Mouse (Mus musculus): ENCODE results near the gene Nrxn2.
A peak's percentile ranks its signal among the peaks of the same experiment; 100 is the strongest.

The Nrxn2 gene

DNA sequence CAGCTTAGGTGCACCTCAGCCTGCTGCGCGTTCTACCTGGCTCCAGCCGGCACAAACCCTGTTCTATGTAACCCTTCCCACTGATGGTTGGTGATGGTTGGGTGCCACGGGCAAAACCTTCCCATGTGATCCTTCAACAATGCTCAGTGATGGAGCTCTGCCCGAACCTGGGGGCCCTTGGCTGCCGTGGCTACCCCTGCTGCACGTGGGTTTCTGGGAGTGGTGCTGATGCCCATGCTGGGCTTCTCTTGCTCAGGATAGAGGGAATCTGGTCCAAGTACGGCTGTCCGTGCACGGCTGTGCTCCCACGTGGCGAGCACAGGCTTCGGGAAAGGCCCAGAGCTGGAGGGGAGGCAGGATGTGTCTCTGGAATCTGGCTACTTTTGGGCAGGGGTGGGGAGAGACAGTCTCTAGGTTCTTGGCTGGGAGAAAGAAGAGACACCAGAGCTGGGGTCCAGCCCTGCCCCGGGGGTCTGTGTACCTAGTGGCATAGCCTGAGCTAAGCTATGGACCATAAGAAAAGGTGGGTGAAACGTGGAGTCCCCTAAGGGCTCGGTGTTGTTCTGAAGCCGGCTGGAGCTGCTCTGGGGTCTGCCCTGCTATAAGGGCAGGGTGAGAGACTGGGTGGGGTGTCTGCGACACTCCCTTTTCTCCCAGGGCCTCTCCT, 76.1 kb downstream of the Nrxn2 start:
- DNase-seq (ENCODE audit: low spot score) = no peak

DNA sequence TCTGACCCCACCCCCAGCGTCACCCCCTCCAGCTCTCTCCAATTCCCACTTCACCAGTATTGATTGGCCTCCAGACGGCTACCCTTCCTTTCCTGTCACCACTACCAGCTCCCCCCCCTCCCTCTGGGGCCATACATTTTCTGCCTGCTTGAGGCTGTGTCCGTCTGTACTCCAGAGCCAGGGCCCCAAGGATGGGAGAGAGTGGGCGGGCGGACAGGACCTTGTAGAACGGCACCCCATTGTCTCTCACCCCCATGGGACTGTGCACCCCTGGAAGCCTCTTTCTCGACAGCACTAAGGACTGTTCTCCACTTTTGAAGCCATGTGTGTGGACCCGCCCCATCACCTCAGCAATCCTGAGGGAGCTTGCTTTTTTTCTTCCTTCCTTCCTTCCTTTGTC, 77.2 kb downstream of the Nrxn2 start:
- DNase-seq (ENCODE audit: low spot score) = no peak

DNA sequence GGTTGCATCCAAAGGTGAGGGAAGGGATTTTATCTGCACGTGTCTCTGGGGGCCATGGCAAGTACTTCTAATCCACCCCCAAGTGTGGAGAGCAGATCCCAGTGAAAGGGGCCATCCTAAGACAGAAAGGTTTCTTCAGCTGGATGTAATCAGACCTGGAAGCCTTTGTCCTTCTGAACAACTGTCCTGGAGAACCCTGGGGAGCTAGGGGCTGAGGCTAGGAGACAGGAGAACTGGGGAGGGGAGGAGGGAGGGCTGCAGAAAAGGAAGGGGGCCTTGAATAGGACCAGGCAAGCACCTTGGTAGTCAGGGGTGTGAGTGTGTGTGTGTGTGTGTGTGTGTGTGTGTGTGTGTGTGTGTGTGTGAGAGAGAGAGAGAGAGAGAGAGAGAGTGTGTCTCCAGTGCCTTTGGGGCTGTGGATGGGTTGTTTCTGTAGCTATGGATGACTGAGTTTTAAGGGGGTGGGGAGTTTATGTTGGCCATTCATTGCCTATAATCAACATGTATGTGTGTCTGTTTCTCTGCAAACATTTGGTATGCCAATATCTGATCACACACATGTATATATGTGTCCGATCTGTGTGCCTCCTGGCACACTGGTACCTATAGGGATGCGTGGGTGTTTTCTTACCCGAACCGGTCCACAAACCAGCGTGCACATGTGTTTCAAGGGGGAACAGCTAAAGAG, 78.1 kb downstream of the Nrxn2 start:
- no peak for DNase-seq (ENCODE audit: low spot score)

DNA sequence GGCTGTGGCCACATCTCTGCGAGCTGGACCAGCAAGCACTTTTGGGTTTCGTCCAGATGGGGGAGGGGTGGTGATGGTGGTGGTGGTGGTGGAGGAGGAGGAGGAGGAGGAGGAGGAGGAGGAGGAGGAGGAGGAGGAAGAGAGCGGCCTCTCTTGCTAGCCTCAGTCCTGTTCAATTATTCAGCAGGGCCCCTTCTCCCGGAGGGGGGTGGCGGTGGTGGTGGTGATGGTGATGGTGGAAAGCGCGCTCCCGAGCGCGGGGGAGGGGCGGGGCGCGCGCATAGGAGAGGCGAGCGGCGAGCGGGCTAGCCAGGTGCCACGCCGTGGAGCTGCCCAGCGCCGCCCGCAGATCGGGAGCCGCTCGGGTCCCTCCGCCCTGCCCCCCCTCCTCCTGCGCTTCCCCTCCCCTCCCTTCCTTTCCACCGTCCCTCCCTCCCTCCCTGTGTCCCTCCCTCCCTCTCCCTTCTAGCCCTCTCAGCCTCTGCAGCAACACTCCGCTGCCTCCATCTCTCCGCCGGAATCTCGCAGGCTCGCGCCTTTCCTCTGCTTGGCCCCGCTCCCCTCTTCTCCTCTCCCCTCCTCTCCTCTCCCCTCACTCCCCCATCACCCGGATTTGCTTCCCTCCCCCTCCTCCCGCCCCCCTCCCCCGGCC, 78.7 kb downstream of the Nrxn2 start:
- DNase-seq (ENCODE audit: low spot score) = peak; percentile 49

DNA sequence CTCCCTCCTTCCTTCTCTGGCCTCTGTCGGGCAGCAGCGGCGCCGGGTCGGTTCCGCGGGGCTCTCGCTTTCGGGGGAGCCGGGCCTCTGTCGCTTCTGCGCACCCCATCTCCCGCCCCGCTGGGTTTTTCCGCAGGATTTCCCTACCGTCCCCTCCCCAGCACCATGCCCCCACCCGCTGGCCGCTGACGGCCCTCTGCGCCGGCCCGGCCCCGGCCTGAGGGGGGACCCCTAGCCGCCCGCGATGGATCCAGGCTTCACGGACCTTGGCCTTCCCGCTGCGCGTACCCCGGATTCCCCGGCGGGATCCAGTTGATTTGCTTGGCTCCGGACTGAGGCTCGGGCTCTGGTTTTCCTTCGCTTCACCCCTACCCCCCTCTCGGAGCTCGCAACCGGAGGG, 79.3 kb downstream of the Nrxn2 start:
- no peak for DNase-seq (ENCODE audit: low spot score)

DNA sequence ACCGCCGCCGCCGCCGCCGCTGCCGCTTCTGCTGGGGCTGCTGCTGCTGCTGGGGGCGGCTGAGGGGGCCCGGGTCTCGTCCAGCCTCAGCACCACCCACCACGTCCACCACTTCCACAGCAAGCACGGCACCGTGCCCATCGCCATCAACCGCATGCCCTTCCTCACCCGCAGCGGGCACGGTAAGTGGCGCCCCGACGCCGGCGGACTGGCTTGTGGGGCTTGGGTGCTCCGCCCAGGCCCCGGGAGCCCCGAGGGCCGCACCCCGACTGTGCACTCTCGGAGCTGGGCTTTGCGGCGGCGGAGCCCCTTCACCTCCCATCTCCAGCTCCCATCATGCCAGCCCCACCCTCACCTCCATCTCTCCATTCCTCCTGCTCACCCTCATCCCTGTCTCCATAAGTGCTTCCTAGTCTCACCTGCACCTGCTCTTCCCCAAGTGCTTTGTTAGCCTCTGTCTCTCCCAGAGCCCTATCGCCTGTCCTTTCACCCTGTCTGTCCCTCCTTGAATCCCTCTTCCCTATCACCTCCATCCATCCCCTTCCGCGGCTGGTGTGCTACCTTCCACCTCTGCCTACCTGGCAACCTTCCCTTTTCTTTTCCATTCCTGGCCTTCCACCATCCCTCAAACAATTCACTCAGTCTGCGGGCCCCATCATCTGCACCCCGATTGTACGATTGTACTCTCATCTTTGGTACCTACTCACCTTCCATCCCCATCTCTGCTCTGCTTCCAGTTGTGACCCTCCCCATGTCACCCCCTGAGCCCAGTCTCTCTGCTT, 80.0 kb downstream of the Nrxn2 start:
- DNase-seq (ENCODE audit: low spot score) = no peak

DNA sequence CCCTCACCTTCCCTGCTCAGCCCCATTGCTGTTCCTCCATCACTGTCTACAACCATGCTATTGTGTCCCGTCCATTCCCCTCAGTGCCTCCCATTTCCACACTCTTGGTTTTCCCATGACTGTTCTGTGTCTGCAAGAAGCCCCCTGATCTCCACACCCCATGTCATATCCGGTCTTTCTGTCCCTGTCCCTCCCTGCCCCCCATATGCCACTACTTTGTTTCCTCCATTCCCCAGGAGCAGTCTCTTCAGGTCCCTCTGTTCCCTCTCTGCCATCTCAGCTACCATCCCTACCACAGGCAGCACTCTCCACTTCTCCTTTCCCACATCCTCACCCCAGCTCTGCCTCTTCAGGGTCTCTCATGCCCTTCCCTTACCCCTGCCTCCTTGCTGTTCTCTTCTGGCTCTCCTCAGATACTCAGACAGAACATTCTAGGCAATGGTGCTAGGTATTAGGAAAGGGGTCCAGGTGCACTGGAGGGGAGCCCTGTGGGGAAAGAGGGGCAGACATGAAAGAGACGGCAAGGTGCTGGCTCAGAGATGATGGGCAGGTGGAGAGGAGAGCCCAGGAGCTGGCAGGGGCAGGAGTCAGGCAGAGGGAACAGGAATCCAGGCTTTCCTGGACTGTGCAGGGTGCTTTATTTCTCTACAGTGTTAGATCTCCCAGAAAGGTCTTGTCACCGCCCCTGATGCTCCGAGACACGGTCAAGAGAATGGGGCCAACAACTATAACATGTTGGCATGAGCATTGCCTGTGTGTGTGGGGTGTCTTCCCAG, 81.5 kb downstream of the Nrxn2 start:
- no peak for DNase-seq (ENCODE audit: low spot score)

DNA sequence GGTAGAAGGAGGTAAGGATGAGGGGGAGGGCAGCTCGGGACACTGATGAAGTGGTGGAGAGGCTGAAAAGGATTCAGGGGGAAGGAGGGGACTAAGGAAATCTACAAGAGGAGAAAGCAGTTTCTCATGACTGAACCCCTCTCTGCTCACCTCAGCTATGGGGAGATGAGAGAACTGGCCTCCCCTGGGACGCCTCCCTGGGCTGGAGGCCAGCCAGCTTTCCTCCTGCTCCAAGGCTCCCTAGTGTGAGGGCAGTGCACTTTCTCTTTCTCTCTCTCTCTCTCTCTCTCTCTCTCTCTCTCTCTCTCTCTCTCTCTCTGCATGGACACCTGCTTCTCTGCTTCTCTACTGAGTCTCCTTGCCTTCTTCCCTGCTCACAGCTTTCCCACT, 82.1 kb downstream of the Nrxn2 start:
- no peak for DNase-seq (ENCODE audit: low spot score)

DNA sequence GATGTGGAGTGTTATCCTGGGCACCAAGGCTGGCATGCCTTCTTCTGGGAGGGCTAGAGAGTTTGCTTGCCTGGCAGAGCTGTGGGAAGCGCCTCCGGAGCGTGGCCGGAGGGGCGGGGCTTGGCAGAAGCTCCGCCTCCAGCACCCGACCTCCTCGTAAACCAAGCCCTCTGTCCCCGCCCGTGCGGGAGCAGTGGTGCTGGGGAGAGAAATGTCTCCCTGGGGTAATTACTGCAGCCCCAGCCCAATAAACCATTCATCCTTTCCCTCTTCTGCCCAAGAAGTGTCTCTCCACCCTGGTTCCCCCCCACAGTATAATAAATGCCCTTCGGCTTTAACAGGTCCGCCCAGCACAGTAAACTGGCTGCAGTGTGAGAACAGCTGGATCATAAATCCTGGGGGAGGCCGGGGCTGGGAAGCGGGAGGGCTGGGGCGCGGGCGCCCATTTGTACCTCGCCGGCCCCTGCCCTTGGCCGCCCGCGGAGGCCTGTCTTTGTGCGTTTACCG, 83.6 kb downstream of the Nrxn2 start:
- DNase-seq (ENCODE audit: low spot score) = peak; percentile 56

DNA sequence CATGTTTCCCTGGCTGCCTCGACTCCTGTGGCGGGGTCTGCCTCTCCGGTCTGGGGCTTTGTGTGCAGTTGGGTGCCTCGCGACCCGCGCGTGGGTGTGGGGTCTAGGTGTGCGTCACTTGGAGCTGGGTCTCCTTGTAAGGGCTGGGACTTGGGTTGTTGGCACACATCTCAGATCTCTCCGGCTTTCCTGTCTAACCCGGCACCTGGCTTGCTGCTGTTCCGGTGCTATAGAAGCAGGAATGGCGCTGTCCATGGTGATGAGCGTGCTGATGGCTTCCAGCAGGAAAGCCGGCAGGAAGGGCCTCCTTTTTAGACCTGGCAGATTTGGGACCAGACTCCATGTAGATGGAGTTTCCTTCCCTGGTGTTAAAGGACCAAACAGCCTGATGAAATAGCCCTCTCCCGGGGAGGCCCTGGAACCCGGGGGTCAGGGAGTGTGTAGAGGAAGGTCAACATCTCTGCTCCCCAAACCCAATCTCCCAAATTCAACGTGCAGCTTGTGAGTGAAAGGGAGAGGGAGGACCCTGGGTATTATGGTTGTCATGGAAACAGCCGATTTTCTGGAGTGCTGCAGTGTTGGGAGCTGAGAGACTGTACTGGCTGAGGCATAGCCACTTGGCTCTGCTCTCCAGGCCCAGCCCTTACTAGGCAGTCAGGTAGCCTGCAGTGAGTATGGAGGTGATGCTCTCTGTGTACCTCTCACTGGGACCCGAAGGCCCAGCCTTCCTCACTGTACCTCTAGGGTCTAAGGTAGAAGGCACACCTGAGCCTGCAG, 84.2 kb downstream of the Nrxn2 start:
- peak; percentile 93 for DNase-seq (ENCODE audit: low spot score)

DNA sequence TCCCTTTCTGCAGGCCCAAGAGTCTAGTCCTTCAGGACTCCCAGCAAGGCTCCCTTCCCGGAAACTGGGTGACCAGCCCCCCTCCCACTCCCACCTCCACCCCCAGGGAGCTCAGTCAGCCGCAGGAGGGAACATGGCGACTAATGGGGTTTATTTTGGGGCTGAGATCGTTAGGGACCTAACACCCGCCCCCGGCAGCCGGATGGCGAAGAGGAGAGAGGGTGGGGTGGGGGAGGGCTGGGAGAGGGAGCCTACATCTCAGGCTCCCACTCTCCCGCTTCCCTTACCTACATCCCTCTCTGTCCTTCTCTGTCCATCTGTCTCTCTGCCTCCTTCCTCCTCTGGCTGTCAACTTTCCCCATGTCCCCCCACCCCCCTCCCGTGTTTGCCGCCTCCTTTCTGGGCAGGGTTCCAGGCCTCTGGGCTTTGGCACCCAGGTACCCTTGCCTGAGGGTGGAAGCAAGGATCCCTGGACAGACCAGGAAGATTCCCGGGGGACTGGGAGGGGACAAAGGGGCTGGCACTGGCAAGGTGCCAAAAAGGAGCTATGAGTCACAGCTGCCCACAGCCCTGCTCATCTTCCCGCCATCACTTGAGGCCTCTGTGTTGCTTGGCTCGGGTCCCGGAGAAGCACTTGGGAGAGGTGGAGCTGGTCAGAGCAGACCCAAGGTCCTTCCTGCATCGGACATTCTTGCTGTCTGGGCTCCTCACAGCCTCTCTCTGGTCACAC, 85.6 kb downstream of the Nrxn2 start:
- DNase-seq (ENCODE audit: low spot score) = no peak

DNA sequence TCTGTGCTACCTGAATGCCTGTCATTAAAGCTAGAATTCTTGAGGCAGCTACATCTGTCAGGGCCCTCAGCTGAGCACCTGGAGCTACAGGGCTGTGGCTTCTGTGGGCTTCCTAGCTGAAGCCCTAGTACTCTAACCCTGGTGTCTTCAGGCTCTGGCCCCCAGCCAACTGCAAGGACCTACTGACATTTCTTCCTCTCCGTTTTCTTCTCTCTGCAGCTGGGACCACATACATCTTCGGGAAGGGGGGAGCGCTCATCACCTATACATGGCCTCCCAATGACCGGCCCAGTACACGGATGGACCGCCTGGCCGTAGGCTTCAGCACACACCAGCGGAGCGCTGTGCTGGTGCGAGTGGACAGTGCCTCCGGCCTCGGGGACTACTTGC, 86.1 kb downstream of the Nrxn2 start:
- no peak for DNase-seq (ENCODE audit: low spot score)

DNA sequence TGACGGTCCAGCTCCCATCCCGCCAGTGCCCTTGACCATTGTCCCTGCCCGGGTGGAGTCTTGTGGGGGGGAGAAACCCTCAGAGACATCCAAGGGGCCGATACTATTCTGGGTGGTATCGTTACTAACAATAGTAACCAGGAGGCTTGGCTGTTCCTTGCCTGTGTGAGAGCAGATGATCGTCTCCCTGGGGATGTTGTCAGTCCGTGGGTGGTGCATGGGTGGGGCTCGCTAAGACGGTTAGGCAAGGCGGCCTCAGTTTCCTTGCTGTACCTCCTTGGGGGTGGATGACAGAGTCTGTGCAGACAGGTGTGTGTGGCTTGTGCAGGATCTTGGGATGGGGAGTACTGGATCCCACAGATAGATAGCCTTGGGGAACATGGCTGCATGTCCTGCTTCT, 88.9 kb downstream of the Nrxn2 start:
- no peak for DNase-seq (ENCODE audit: low spot score)

DNA sequence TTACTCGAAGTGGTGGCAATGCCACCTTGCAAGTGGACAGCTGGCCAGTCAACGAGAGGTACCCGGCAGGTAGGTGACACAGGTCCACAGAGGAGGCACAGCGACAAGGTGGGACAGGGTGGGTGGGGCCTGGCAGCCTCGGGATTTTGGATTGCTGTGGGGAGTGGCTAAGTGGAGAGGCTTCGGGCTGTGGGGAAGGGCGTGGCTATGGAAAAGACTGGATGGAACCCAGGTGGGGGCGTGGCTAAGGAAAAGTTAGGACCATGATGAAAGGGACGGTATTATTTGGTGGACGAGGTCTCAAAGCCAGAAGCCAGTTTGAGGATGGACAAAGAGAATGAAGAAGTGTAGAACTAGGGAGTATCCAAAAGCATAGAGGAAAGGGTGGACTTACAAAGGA, 91.3 kb downstream of the Nrxn2 start:
- no peak for DNase-seq (ENCODE audit: low spot score)

DNA sequence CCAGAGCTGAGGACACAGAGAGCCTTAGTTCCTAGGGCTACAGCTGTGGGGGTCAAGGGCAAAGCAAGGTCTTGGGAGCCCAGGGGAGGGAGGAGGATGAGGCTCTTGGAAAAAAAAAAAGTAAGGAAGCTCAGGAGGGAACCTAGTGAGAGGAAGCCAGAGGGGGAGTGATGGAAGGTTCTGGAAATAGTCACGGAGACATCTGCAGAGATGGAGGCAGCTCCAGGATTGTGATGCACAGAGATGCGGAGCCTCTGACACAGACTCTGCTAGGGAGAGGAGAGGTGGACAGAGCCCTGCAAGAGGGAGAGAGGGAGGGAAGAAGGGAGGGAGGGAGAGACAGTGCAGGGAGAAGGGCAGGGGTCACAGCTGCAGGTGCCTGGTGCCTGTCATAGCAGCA, 92.0 kb downstream of the Nrxn2 start:
- DNase-seq (ENCODE audit: low spot score) = no peak

DNA sequence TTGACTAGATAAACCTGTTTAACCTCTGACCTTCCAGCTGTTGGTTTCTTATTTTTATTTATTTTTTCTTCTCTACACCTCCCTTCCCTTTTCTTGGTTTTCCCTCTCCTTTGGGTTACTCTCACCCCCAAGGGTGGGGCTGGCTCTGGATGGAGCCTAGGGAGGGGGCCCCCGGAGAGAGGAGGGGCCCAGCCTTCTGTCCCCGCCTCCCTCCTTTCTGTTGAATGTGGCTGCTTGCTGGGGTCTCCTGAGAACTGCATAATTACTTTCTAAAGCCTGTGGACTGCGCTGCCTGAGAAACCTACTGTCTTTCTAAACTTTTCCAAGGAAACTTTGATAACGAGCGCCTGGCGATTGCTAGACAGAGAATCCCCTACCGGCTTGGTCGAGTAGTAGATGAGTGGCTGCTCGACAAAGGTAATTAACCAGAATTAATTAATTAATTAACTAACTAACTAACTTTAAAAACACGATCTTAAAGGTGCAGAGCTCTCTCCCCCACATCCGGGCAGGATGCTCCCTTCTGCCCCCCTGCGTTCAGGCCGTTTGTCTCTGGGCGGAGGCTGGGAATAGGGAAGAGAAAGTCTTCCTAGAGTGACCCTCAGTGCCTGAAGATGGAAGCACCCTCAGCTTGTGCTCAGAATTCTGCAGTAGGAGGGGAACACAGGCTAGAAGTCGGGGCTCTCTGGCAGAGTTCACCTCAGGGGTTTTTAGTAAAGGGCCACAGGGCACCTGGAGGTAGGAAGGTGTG, 95.0 kb downstream of the Nrxn2 start:
- DNase-seq (ENCODE audit: low spot score) = peak; percentile 43

DNA sequence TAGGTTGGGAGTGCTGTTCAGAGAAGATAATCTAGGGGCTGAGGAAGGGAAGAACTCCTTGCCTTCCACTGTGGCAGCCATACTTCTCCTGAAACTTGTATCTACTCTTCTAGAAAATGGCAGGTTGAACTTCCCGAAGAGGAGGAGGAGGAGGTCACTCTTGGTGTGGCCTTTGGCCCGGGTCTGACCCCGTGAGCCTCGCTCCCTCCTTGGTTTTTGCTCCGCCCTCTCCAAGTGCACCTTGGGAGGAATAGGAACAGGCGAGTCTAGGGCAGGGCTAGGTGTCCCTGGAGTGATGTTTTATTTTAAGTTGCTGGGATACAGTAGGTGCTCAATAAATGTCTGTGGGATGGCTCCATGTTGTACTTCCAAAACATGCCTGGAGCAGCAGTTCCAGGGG, 96.4 kb downstream of the Nrxn2 start:
- no peak for DNase-seq (ENCODE audit: low spot score)

DNA sequence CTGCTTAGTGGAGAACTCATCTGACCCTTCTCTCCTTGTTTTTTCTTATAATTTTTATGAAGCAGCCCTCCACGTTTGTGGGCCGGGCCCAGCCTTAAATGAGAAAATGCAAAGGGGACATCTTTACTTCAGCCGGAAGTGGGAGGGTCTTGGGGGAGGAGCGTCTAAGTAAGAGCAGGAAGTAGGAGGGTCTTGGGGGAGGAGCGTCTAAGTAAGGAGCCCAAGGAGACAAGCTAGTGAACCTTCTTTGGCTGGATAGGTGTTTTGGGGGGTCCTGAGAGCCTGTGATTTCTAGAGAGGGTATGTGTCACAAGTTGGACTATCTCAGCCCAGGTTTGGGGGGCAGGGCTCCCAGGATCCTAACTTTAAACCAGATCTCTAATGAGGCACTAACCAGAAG, 96.9 kb downstream of the Nrxn2 start:
- no peak for DNase-seq (ENCODE audit: low spot score)

DNA sequence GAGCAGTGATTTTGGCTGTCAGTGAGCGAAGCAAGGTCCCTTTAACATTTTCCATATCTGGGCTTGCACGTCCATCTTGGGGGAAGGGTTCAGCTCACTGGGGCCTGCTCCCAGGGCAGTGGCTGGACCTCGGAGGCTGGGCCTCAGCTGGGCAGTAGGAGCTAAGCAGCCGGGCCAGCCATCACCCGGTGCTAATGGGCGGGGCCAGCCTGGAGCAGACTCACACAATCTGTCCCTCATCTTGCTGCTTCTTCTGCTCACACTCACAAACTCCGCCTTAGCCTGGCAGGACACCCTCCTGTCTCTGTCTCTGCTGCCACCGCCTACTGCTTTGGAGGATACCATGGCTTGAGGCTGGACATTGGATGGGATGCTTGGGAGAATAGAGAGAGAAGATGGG, 97.6 kb downstream of the Nrxn2 start:
- peak; percentile 37 for DNase-seq (ENCODE audit: low spot score)

DNA sequence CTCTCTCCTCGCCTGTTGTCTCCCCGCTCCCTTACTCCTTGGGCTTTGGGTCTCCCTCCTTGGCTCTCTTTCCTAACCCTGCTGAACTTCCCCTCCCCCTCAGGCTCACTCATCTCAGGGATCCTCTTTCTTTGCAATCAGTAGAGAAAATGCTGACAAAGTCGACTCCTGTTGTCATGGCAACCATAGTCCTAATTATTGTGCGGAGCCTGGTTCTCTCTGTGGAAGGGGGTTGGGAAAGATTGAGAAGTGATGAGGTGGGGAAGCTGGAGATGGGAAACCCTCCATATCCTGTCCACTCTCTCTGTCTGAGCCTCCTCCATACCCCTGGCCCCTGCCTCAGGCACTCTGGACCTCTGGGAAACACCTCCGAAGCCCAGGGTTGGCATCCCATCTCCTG, 100.1 kb downstream of the Nrxn2 start:
- peak; percentile 84 for DNase-seq (ENCODE audit: low spot score)

All from embryo, embryonic 10 days (tissue).